Mouse (Mus musculus): ENCODE measurements around the gene Kif14. TPM values are rescaled to one million over a fixed set of nuclear protein-coding genes. Genes with fewer than 3 reads are reported as not detected.

Kif14 gene
- total RNA-seq, 2 experiments from 2014 or later = 0.12 to 0.20 TPM

GRCm38 (mm10) chr1:136512317-136512716 is 46.2 kb downstream of the Kif14 start:
- no peak overlapping the region for H3K27ac ChIP-seq
- DNase-seq (ENCODE audit: low spot score in 2 of 2) = no peak
- TF ChIP-seq CTCF (conservative IDR thresholded peaks at IDR 0.05) = no peak
- no peak overlapping the region for H3K4me3 ChIP-seq

- DNase-seq (ENCODE audit: low spot score in 2 of 2) = no peak
- no peak for TF ChIP-seq CTCF (conservative IDR thresholded peaks at IDR 0.05)
- H3K4me3 ChIP-seq = no peak overlapping the region
- no peak overlapping the region for H3K27ac ChIP-seq
Observed at GRCm38 (mm10) chr1:136513181-136513580, 47.0 kb downstream of the Kif14 start.

DNA sequence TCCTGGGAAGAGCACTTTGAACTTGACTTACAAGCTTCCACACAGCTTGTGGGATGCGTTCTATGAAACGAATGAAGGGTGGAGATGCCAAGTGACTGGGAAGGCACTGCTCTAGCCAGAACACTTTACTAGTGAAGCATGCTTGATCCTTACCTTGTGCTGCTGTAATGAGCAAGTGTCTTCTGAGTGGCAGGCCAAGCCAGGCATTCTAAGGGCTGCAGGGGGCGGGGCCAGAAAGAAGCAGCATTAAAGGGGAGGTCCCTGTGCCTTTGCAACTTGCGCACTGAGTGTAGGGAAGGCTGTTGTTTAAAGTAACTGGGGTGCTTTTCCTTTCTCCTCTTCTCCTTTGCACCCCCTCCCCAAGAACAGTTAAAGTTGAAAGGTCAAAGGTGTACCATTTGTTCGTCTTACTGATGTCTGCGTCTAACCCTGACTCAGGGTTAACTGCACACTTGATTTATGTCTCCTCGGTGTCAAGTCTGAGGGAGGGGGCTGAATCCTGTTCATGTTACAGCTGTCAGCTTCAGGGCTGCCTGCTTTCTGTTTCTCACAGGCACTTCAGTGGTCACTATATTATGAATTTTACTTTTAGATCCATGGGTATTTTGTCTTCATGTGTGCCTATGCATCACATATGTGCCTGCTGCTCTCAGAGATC is 52.7 kb downstream of the Kif14 start:
- no peak overlapping the region for H3K4me3 ChIP-seq
- no peak overlapping the region for H3K27ac ChIP-seq
- no peak for TF ChIP-seq CTCF (conservative IDR thresholded peaks at IDR 0.05)
- no peak for DNase-seq (ENCODE audit: low spot score in 2 of 2)

- Histone ChIP-seq H3K27ac (no peak overlapping the region), H3K4me3 (no peak overlapping the region)
- peak; percentile 89 for TF ChIP-seq CTCF (conservative IDR thresholded peaks at IDR 0.05)
- DNase-seq (ENCODE audit: low spot score in 2 of 2) = peak; percentile 72 to 76
Observed at GRCm38 (mm10) chr1:136521363-136521937, 55.3 kb downstream of the Kif14 start.

DNA sequence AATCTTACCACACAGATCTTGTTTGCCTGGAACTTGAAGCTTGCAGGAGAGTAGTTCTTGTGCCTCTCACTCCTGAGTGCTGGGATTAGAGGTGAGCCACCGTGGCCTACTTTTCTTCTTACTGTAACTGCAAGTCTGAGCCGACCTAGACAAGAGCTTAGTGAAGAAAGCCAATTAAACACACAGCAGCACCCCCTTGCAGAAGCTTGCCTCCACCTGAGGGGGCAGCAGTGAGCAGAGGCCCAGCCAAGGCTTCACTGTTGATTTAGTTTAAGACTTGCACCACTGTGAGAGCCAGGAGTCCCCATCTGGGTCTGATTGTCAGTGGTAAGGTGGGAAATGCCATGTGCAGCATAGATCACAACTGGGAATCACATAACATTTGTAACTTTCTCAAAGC is 58.8 kb downstream of the Kif14 start:
- peak; percentile 52 to 77 for DNase-seq (ENCODE audit: low spot score in 2 of 2)
- TF ChIP-seq CTCF (conservative IDR thresholded peaks at IDR 0.05) = peak; percentile 98
- H3K4me3 ChIP-seq = no peak overlapping the region
- H3K27ac ChIP-seq = no peak overlapping the region

- DNase-seq (ENCODE audit: low spot score in 2 of 2) = no peak
- Histone ChIP-seq H3K27ac (no peak overlapping the region), H3K4me3 (no peak overlapping the region)
- TF ChIP-seq CTCF (conservative IDR thresholded peaks at IDR 0.05) = no peak
Observed at GRCm38 (mm10) chr1:136525818-136526217, 59.7 kb downstream of the Kif14 start.

GRCm38 (mm10) chr1:136527163-136527562 is 61.0 kb downstream of the Kif14 start:
- Histone ChIP-seq H3K4me3 (no peak overlapping the region), H3K27ac (no peak overlapping the region)
- TF ChIP-seq CTCF (conservative IDR thresholded peaks at IDR 0.05) = peak; percentile 53
- peak in 1 of 2 experiments; percentile 18 for DNase-seq (ENCODE audit: low spot score in 2 of 2)

GRCm38 (mm10) chr1:136532556-136532955 is 66.4 kb downstream of the Kif14 start:
- no peak for TF ChIP-seq CTCF (conservative IDR thresholded peaks at IDR 0.05)
- Histone ChIP-seq H3K27ac (no peak overlapping the region), H3K4me3 (no peak overlapping the region)
- no peak for DNase-seq (ENCODE audit: low spot score in 2 of 2)

GRCm38 (mm10) chr1:136536947-136537346 is 70.8 kb downstream of the Kif14 start:
- no peak overlapping the region for H3K4me3 ChIP-seq
- TF ChIP-seq CTCF (conservative IDR thresholded peaks at IDR 0.05) = peak; percentile 38
- no peak overlapping the region for H3K27ac ChIP-seq
- DNase-seq (ENCODE audit: low spot score in 2 of 2) = no peak

- DNase-seq (ENCODE audit: low spot score in 2 of 2) = peak; percentile 70 to 75
- TF ChIP-seq CTCF (conservative IDR thresholded peaks at IDR 0.05) = no peak
- peak overlapping the region; percentile 28; the same call in 1 of the 2 replicates for H3K27ac ChIP-seq
Observed at GRCm38 (mm10) chr1:136538247-136538646, 72.1 kb downstream of the Kif14 start.

DNA sequence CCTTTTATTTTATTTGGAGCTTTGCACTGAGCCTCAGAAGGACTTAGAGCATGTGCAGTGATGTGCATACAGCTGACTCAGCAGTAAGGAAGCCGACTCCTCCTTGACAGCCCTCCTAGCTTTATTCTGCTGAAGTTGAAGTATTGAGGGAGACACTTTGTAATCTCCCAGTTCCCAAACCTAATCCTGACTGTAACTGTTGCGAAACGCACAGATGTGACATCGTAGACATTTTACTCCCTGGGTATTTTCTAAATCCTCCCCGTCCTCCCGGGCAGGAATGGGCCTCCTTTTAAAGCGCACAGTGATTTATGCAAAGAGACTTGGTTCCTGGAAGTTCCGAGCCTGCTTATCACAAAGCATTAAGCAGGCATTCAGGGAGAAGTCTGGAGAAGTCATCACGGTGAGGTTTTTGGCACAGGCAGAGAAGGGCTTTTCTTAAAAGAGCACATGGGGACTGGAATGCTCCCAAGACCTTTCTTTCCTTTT is 74.3 kb downstream of the Kif14 start:
- no peak overlapping the region for H3K4me3 ChIP-seq
- H3K27ac ChIP-seq = no peak overlapping the region
- TF ChIP-seq CTCF (conservative IDR thresholded peaks at IDR 0.05) = no peak
- no peak for DNase-seq (ENCODE audit: low spot score in 2 of 2)

More at GRCm38 (mm10) chr1:136538247-136538646, 72.1 kb downstream of the Kif14 start:
- no peak overlapping the region for H3K4me3 ChIP-seq

DNA sequence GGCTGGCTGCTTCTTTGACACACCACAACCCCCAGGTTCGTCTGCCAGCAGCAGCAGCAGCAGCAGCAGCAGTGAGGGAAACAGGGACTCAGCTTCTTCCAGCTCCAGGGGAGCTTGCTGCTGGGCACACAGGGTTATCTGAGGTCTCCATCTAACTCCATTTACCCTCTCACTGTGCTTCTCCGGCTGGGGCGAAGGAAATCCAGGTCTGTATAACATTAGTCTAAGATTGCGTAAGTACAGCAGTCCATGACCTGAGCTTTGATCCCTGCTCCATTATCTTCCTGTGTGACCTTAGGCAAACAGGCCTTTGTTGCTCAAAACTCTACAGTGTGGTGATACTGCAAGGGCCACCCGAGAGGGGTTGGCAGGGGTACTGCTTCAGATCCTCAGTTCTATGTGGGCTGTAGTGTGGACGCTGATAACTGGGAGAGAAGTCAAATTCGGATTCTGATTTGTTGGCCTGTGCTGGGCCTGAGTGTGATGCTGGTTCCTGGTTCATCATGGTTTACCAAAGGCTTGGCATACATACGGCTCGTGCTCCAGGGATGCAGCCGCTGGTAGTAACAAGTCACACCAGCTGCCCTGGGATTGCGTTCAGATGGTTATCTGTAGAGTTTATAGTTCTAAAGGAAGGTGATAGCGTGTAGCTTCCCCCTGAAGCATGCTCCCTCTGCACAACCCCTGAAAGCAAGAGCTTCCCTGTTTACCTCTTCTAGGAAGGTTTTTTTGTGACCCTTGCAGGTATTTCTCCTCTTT is 75.7 kb downstream of the Kif14 start:
- DNase-seq (ENCODE audit: low spot score in 2 of 2) = no peak
- H3K4me3 ChIP-seq = no peak overlapping the region
- TF ChIP-seq CTCF (conservative IDR thresholded peaks at IDR 0.05) = no peak
- H3K27ac ChIP-seq = no peak overlapping the region

DNA sequence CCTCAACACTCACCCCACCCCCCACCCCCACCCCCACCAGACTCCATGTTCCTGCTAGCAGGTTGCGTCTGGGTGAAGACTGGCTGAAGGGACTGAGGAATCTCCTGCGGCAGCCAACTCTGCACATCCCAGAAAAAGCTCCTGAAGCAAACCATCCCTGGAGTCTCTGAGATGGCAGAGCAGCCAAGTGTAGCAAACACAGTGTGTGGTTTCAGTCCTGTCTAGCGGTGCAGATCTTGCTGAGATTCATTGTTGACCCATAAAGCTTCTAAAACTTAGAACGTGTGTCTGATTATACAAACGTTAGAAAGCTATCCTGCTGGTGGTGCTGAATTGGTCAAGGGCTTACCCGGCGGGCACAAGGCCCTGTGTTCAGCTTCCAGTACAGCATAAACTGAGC is 77.8 kb downstream of the Kif14 start:
- no peak overlapping the region for H3K4me3 ChIP-seq
- H3K27ac ChIP-seq = no peak overlapping the region
- no peak for TF ChIP-seq CTCF (conservative IDR thresholded peaks at IDR 0.05)
- no peak for DNase-seq (ENCODE audit: low spot score in 2 of 2)
